Mouse (Mus musculus): ENCODE data around the gene Fam207a. TPM values are rescaled to one million over a fixed set of nuclear protein-coding genes. Genes with fewer than 3 reads are reported as not detected.
A peak's percentile ranks its signal among the peaks of the same experiment; 100 is the strongest.

Gene Fam207a
- polyA plus RNA-seq, 1 experiment: 39.0 TPM

DNA sequence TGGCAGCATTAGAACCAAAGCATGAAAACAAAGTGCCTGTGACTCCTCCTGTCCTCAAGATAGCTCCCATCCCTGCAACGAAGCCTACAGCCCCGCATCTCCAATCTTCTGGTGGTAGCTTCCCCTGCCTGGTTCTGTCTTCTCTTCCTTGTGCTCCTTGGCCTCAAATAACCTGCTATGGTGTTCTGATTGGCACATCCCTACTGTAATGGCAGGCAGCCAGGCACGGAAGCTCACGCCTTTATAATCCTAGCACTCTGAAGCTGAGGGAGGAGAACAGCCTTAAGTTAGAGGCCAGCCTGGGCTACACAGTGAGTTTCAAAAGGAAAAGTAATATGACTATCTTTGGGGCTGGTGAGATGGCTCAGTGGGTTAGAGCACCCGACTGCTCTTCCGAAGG, 11.4 kb downstream of the Fam207a start:
- Histone ChIP-seq H3K4me3 (replicated peaks; ENCODE audit: insufficient read depth, low read depth, low read length) (no peak overlapping the region), H3K4me1 (ENCODE audit: control insufficient read depth, insufficient read depth, low read length) (peaks cover 58% of the 10 kb centered on the region), H3K27me3 (ENCODE audit: control insufficient read depth, insufficient read depth, low read length) (no peaks in the 10 kb centered on the region), H3K27ac (ENCODE audit: insufficient read depth, low read length) (no peak overlapping the region)
- WGBS: 50% methylated on average over 6 of the region's 6 CpGs
- peak; percentile 60 to 66 for DNase-seq
- TF ChIP-seq POLR2A (IDR thresholded peaks at IDR 0.05; ENCODE audit: borderline replicate concordance, insufficient read depth, low read length): no peak
- no peak for TF ChIP-seq CTCF (IDR thresholded peaks at IDR 0.05; ENCODE audit: borderline replicate concordance, insufficient read depth, low read depth, low read length)

DNA sequence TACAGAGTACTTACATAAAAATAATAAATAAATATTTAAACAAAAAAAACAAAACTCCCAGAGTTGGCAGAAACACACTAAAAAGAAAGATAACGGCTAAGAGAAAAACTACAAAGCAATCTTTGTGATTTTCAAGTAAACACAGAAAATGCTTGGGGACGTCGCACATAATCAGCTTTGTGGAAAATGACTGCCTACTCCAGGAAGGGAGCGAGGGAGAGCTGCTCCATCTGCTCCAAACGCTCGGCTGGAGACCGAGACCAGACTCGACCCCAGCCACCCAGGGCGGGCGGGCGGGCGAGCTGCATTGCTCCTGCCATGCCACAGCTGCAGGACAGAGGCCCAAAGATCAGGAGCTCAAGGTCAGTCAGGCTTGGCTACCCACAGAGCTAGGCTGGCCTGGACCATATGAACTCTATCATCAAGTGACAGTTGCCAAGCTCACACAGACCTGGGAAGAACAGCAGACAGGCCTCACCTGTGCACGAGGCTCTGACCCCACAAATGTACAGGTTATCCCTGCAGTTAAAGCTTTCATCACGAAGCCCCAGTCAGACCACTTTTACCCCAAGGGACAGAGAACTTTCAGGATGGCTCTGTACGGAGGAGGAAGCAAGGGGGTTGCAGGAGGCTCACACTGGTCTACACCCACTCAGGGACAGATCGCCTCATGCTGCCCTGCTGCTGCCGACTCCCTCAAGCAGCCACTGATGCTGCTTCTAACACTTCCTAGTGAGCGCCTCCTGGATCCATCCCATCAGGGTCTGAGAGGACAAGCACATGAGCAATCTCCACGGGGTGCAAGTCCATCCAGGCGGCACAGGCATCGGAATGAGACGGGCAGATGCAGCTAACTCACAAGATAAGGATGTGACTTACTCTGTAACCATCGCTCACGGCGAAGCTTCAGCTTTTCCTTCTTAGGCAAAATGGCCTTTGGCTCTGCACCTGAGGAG, 12.3 kb downstream of the Fam207a start:
- no peak overlapping the region for H3K4me3 ChIP-seq (replicated peaks; ENCODE audit: insufficient read depth, low read depth, low read length)
- TF ChIP-seq POLR2A (IDR thresholded peaks at IDR 0.05; ENCODE audit: borderline replicate concordance, insufficient read depth, low read length) (no peak), CTCF (IDR thresholded peaks at IDR 0.05; ENCODE audit: borderline replicate concordance, insufficient read depth, low read depth, low read length) (no peak)
- no peak overlapping the region for H3K27ac ChIP-seq (ENCODE audit: insufficient read depth, low read length)
- H3K4me1 ChIP-seq (ENCODE audit: control insufficient read depth, insufficient read depth, low read length): peaks cover 55% of the 10 kb centered on the region
- 38% methylated on average over 25 of the region's 25 CpGs for WGBS
- no peaks in the 10 kb centered on the region for H3K27me3 ChIP-seq (ENCODE audit: control insufficient read depth, insufficient read depth, low read length)
- peak; percentile 60 to 63 for DNase-seq

- DNase-seq: no peak
- no peak overlapping the region for H3K4me3 ChIP-seq (replicated peaks; ENCODE audit: insufficient read depth, low read depth, low read length)
- H3K27me3 ChIP-seq (ENCODE audit: control insufficient read depth, insufficient read depth, low read length): no peaks in the 10 kb centered on the region
- H3K27ac ChIP-seq (ENCODE audit: insufficient read depth, low read length): no peak overlapping the region
- H3K4me1 ChIP-seq (ENCODE audit: control insufficient read depth, insufficient read depth, low read length): peaks cover 51% of the 10 kb centered on the region
- WGBS: 90% methylated on average over 14 of the region's 14 CpGs
- no peak for TF ChIP-seq POLR2A (IDR thresholded peaks at IDR 0.05; ENCODE audit: borderline replicate concordance, insufficient read depth, low read length)
- no peak for TF ChIP-seq CTCF (IDR thresholded peaks at IDR 0.05; ENCODE audit: borderline replicate concordance, insufficient read depth, low read depth, low read length)
These were observed 14.9 kb downstream of the Fam207a start for GRCm38 (mm10) chr10:77500636-77501035.

DNA sequence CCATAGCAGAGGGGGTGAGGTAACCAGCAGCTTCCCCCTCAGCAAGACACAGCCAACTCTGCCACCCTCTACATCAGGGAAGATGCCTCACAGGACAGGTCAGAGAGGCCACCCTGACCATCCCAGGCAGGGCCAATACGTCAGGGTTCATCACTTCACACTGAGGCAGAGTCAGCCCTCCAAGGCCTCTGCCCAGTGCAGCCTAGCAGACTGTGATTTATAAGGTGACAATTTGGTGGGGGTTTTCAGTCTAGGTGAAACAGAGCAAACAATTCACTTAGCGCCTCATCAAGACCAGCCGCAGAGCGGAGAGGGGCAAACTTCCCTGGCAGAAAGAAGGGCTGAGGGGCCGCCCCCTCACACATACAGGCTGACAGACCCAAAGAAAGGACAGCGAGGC, 17.3 kb downstream of the Fam207a start:
- DNase-seq: no peak
- Histone ChIP-seq H3K4me1 (ENCODE audit: control insufficient read depth, insufficient read depth, low read length) (peaks cover 45% of the 10 kb centered on the region), H3K27me3 (ENCODE audit: control insufficient read depth, insufficient read depth, low read length) (no peaks in the 10 kb centered on the region), H3K4me3 (replicated peaks; ENCODE audit: insufficient read depth, low read depth, low read length) (no peak overlapping the region), H3K27ac (ENCODE audit: insufficient read depth, low read length) (no peak overlapping the region)
- WGBS: 83% methylated on average over 6 of the region's 6 CpGs
- TF ChIP-seq CTCF (IDR thresholded peaks at IDR 0.05; ENCODE audit: borderline replicate concordance, insufficient read depth, low read depth, low read length) (no peak), POLR2A (IDR thresholded peaks at IDR 0.05; ENCODE audit: borderline replicate concordance, insufficient read depth, low read length) (no peak)

DNA sequence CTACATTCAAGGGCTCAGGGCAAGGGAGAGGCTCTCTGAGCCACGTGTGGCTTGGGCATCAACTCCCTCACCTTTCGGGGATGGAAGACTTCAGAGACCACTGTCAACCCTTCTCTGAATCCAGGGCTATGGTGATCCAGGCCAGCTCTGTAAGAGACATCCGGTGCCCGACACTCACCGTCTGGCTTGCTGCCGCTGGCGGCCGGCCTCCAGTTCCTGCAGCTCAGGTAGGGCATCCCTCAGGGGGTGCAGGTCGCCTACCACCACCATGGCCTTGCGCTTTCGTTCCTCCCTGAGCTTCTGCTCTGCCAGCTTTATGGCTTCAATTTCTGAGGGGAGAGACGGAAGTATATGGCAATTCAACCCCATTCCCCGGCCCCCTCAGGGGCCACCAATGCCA, 18.4 kb downstream of the Fam207a start:
- DNase-seq: peak in 1 of 2 experiments; percentile 58
- H3K4me3 ChIP-seq (replicated peaks; ENCODE audit: insufficient read depth, low read depth, low read length): no peak overlapping the region
- no peak overlapping the region for H3K27ac ChIP-seq (ENCODE audit: insufficient read depth, low read length)
- no peaks in the 10 kb centered on the region for H3K27me3 ChIP-seq (ENCODE audit: control insufficient read depth, insufficient read depth, low read length)
- TF ChIP-seq POLR2A (IDR thresholded peaks at IDR 0.05; ENCODE audit: borderline replicate concordance, insufficient read depth, low read length) (no peak), CTCF (IDR thresholded peaks at IDR 0.05; ENCODE audit: borderline replicate concordance, insufficient read depth, low read depth, low read length) (no peak)
- H3K4me1 ChIP-seq (ENCODE audit: control insufficient read depth, insufficient read depth, low read length): peaks cover 42% of the 10 kb centered on the region
- 30% methylated on average over 13 of the region's 13 CpGs for WGBS

GRCm38 (mm10) chr10:77492885-77493284, 22.7 kb downstream of the Fam207a start:
- no peak overlapping the region for H3K27ac ChIP-seq (ENCODE audit: insufficient read depth, low read length)
- TF ChIP-seq CTCF (IDR thresholded peaks at IDR 0.05; ENCODE audit: borderline replicate concordance, insufficient read depth, low read depth, low read length) (peak; percentile 24; the same call in 1 of the 2 replicates), POLR2A (IDR thresholded peaks at IDR 0.05; ENCODE audit: borderline replicate concordance, insufficient read depth, low read length) (no peak)
- no peak overlapping the region for H3K4me3 ChIP-seq (replicated peaks; ENCODE audit: insufficient read depth, low read depth, low read length)
- DNase-seq: no peak
- H3K27me3 ChIP-seq (ENCODE audit: control insufficient read depth, insufficient read depth, low read length): no peaks in the 10 kb centered on the region
- H3K4me1 ChIP-seq (ENCODE audit: control insufficient read depth, insufficient read depth, low read length): peaks cover 33% of the 10 kb centered on the region
- WGBS: over 99% methylated on average over 3 of the region's 3 CpGs

GRCm38 (mm10) chr10:77491585-77491984, 24.0 kb downstream of the Fam207a start:
- no peak overlapping the region for H3K27ac ChIP-seq (ENCODE audit: insufficient read depth, low read length)
- H3K4me1 ChIP-seq (ENCODE audit: control insufficient read depth, insufficient read depth, low read length): peaks cover 21% of the 10 kb centered on the region
- no peak for DNase-seq
- H3K27me3 ChIP-seq (ENCODE audit: control insufficient read depth, insufficient read depth, low read length): no peaks in the 10 kb centered on the region
- WGBS: 52% methylated on average over 6 of the region's 6 CpGs
- H3K4me3 ChIP-seq (replicated peaks; ENCODE audit: insufficient read depth, low read depth, low read length): no peak overlapping the region
- TF ChIP-seq POLR2A (IDR thresholded peaks at IDR 0.05; ENCODE audit: borderline replicate concordance, insufficient read depth, low read length): no peak
- no peak for TF ChIP-seq CTCF (IDR thresholded peaks at IDR 0.05; ENCODE audit: borderline replicate concordance, insufficient read depth, low read depth, low read length)

GRCm38 (mm10) chr10:77488168-77488567, 27.4 kb downstream of the Fam207a start:
- Histone ChIP-seq H3K27ac (ENCODE audit: insufficient read depth, low read length) (no peak overlapping the region), H3K27me3 (ENCODE audit: control insufficient read depth, insufficient read depth, low read length) (no peaks in the 10 kb centered on the region), H3K4me1 (ENCODE audit: control insufficient read depth, insufficient read depth, low read length) (peaks cover 6% of the 10 kb centered on the region), H3K4me3 (replicated peaks; ENCODE audit: insufficient read depth, low read depth, low read length) (no peak overlapping the region)
- DNase-seq: no peak
- TF ChIP-seq CTCF (IDR thresholded peaks at IDR 0.05; ENCODE audit: borderline replicate concordance, insufficient read depth, low read depth, low read length) (no peak), POLR2A (IDR thresholded peaks at IDR 0.05; ENCODE audit: borderline replicate concordance, insufficient read depth, low read length) (no peak)
- WGBS: 61% methylated on average over 7 of the region's 7 CpGs

Data from cerebellum, adult 2 months (tissue).